Comparison of ENCODE assay signal across 12 mouse cellular contexts in the genomic region with DNA sequence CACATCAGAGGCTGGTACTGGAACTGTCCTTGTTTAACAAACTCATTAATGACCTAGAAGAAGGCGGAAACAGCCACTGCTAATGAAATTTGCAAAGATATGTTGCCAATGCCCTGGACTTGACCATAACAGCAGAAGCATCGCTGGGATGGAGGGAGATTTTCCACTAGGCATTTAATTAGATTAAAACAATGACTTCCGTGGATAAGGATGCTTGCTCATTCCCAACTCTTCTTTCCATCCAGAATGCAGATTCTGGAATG.
"Had no signal": no experiment of that assay in that cellular context is flagged by ENCODE, and none has a peak within 500 bp of the region (broad histone marks: within the 10 kb centered on the region; RNA-seq: fewer than 3 reads in every experiment).

No protein-coding gene starts in this region.

- H3K4me2 ChIP-seq: kidney, embryonic 15.5 days; liver, embryonic 11.5 days; liver, embryonic 15.5 days had no signal

- H3K4me3 ChIP-seq: kidney, embryonic 15.5 days; left cerebral cortex, adult 2 months; limb, embryonic 10.5 days; liver, embryonic 15.5 days had no signal

- DNase-seq: kidney, adult 11 months; kidney, postnatal 14 days; lung, adult 2 months; lung, postnatal 36 days; right cerebral cortex, postnatal 25 days; thymus, postnatal 36 days had no signal

- H3K9me3 ChIP-seq: kidney, embryonic 15.5 days; limb, embryonic 10.5 days; liver, embryonic 15.5 days had no signal

- H3K36me3 ChIP-seq: kidney, embryonic 15.5 days; limb, embryonic 10.5 days; liver, embryonic 15.5 days had no signal

- H3K27ac ChIP-seq: kidney, embryonic 15.5 days; left cerebral cortex, adult 2 months; limb, embryonic 10.5 days; liver, embryonic 15.5 days had no signal

- ATAC-seq: lung, postnatal 0 days had no signal

- H3K4me1 ChIP-seq: kidney, embryonic 15.5 days; limb, embryonic 10.5 days; liver, embryonic 15.5 days had no signal

- H3K27me3 ChIP-seq: kidney, embryonic 15.5 days; liver, embryonic 15.5 days had no signal

- H3K9ac ChIP-seq: kidney, embryonic 15.5 days; liver, embryonic 15.5 days had no signal
